Mouse (Mus musculus) CH12.LX (cell line): ENCODE results near the gene Crlf1. TPM values are rescaled to one million over a fixed set of nuclear protein-coding genes. Genes with fewer than 3 reads are reported as not detected.
"Not testable (repeated sequence)": the region's sequence is repeated elsewhere in the genome, so short reads cannot be mapped to it uniquely, and the experiment has no call there.

ENCODE experiments used
- DNase-seq: peaks from one replicate; pipeline ENCODE4 v3.0.0-alpha.2; 2013; ENCODE audit errors: extremely low read depth
- H3K27ac ChIP-seq: 2 replicates; pipeline ENCODE4 v1.5.1; 2012; ENCODE audit warnings: low read depth, mild to moderate bottlenecking, control low read depth, moderate library complexity; ENCODE audit not compliant: insufficient read depth
- H3K27me3 ChIP-seq: replicated peaks from 2 replicates; pipeline ENCODE3; 2012; ENCODE audit warnings: inconsistent platforms
- H3K36me3 ChIP-seq, 2 experiments: replicated peaks in 1 of 2; 2 replicates each; pipeline versions ENCODE3 to v1.6.1; 2012; ENCODE audit warnings: inconsistent platforms in 1 of 2, low read length in 1 of 2, mild to moderate bottlenecking in 1 of 2, mixed read lengths in 1 of 2, moderate library complexity in 1 of 2; ENCODE audit not compliant: control insufficient read depth in 1 of 2, insufficient read depth in 1 of 2
- H3K4me1 ChIP-seq, 2 experiments: 2 replicates each; pipeline ENCODE4 v1.6.1; 2012; ENCODE audit warnings: inconsistent platforms in 1 of 2, moderate library complexity in 1 of 2; ENCODE audit not compliant: insufficient read depth in 2 of 2, control insufficient read depth in 1 of 2
- H3K4me2 ChIP-seq: 2 replicates; pipeline ENCODE4 v1.6.1; 2012; ENCODE audit warnings: low read depth, mild to moderate bottlenecking, control low read depth; ENCODE audit not compliant: poor library complexity, insufficient read depth, severe bottlenecking
- H3K4me3 ChIP-seq, 3 experiments: fragments of 150-350 bp in 1 of 3; sonication (generic) in 1 of 3; replicated peaks in 1 of 3; 2 replicates each; pipeline versions ENCODE3 to v1.5.1; 2011 to 2012; ENCODE audit warnings: low read depth in 2 of 3, low read length in 2 of 3, mild to moderate bottlenecking in 2 of 3, moderate library complexity in 2 of 3, control low read depth in 1 of 3, improper control_type of control experiment in 1 of 3, inconsistent platforms in 1 of 3, mixed read lengths in 1 of 3; ENCODE audit not compliant: poor library complexity in 1 of 3
- H3K79me2 ChIP-seq: replicated peaks from 2 replicates; pipeline ENCODE4 v1.6.1; 2012; ENCODE audit warnings: mild to moderate bottlenecking, moderate library complexity; ENCODE audit not compliant: control insufficient read depth, poor library complexity, insufficient read depth, severe bottlenecking; ENCODE audit errors: extremely low read depth
- H3K9ac ChIP-seq: 2 replicates; pipeline ENCODE4 v1.6.1; 2012; ENCODE audit warnings: low read depth, mild to moderate bottlenecking, control low read depth, moderate library complexity; ENCODE audit not compliant: insufficient read depth
- H3K9me3 ChIP-seq: replicated peaks from 2 replicates; pipeline ENCODE3; 2012; ENCODE audit warnings: low read length, inconsistent platforms, mixed read lengths
- BHLHE40 ChIP-seq: IDR thresholded peaks from 2 replicates; pipeline ENCODE4 v1.6.1; 2011; ENCODE audit warnings: mild to moderate bottlenecking, low read depth, low read length, improper control_type of control experiment
- ETS1 ChIP-seq: conservative IDR thresholded peaks from 2 replicates; pipeline ENCODE4 v1.6.1; 2012; ENCODE audit warnings: low read depth, mild to moderate bottlenecking, inconsistent platforms, low read length, improper control_type of control experiment, moderate library complexity
- MYC ChIP-seq: IDR thresholded peaks from 2 replicates; pipeline ENCODE4 v1.6.1; 2011; ENCODE audit warnings: low read depth, mild to moderate bottlenecking, improper control_type of control experiment, low read length
- POLR2A ChIP-seq: IDR thresholded peaks from 2 replicates; pipeline ENCODE4 v1.6.1; 2011; ENCODE audit warnings: low read depth, mild to moderate bottlenecking, improper control_type of control experiment, low read length
- SIN3A ChIP-seq: IDR thresholded peaks from 2 replicates; pipeline ENCODE4 v1.6.1; 2012; ENCODE audit warnings: low read length, improper control_type of control experiment, inconsistent platforms
- SMC3 ChIP-seq: IDR thresholded peaks from 2 replicates; pipeline ENCODE4 v1.6.1; 2011; ENCODE audit warnings: low read depth, low read length, improper control_type of control experiment
- ZNF384 ChIP-seq: IDR thresholded peaks from 2 replicates; pipeline ENCODE4 v1.6.1; 2012; ENCODE audit warnings: low read depth, low read length, improper control_type of control experiment, inconsistent platforms
- dilution Hi-C: fragments of 300-500 bp; cut with MboI; formaldehyde crosslinking; loops from 2 replicates; pipeline ENCODE4 v1.14.3; 2020; ENCODE audit warnings: low sequenced_read_pairs; ENCODE audit not compliant: extremely low pct_unique_long_range_greater_than_20kb, extremely low pct_ligation_motif_present
- in situ Hi-C: fragments of 300-500 bp; cut with MboI; formaldehyde crosslinking; loops from 3 replicates; pipeline ENCODE4 v1.14.3; 2019; ENCODE audit warnings: low sequenced_read_pairs, low pct_ligation_motif_present, low pct_unique_long_range_greater_than_20kb, mixed read lengths
- polyA plus RNA-seq: library from polyadenylated mRNA; unstranded; fragments of >175 nt; gene quantifications from 2 replicates; pipeline ENCODE4 v1.2.1, GENCODE M21; 2012; ENCODE audit warnings: low read depth; ENCODE audit not compliant: insufficient read length
- total RNA-seq, 2 experiments: library from RNA; depleted of rRNA; stranded (reverse); fragments of 300-350 nt in 1 of 2; fragments of >200 nt in 1 of 2; gene quantifications; 2 replicates each; pipeline ENCODE4 v1.2.3; 2012 to 2014

Gene Crlf1
- total and polyA plus RNA-seq, 3 experiments: 0.42 to 1.1 (median 0.44) TPM

DNA sequence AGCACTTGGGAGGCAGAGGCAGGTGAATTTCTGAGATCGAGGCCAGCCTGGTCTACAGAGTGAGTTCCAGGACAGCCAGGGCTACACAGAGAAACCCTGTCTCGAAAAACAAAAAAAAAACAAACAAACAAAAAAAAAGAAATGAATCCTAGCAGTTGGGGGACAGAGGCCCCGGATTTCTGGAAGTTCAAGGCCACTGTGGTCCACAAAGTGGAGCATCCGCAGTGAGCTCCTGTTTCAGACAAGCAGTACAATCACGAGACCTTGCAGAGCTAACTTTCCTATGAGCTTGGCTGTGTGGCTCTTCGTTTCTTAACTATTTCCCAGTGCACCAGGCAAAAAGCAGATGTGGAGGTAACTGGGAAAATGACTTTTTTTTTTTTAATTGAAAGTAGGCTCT lies 18.2 kb downstream of the Crlf1 start:
- Histone ChIP-seq H3K9ac (peak overlapping the region; percentile 94), H3K4me3 (peak overlapping the region; percentile 83 to 98 (median 87)), H3K79me2 (peaks cover 46% of the 10 kb centered on the region), H3K36me3 (peaks cover 47 to 61% of the 10 kb centered on the region in 2 experiments), H3K4me2 (peak overlapping the region; percentile 57), H3K4me1 (peaks cover 24 to 49% of the 10 kb centered on the region in 2 experiments), H3K27ac (0 out of 2 replicates have a peak overlapping the region, but pooled peaks have one; percentile 88)
- H3K27me3 ChIP-seq, in situ Hi-C loops, H3K9me3 ChIP-seq, dilution Hi-C loops, DNase-seq: not testable (repeated sequence)
- TF ChIP-seq POLR2A: peak; percentile 23; the same call in 1 of the 2 replicates
- TF ChIP-seq BHLHE40: peak; percentile 72
- 0 out of 2 replicates have a peak, but pooled peaks have one; percentile 32 for TF ChIP-seq SIN3A

GRCm38 (mm10) chr8:70511770-70512169 lies 18.8 kb downstream of the Crlf1 start:
- H3K27me3 ChIP-seq: no peaks in the 10 kb centered on the region
- H3K4me2 ChIP-seq: peak overlapping the region; percentile 57
- H3K4me3 ChIP-seq: peak overlapping the region; percentile 36 to 98 (median 87)
- peaks cover 46% of the 10 kb centered on the region for H3K79me2 ChIP-seq
- peak overlapping the region; percentile 94 for H3K9ac ChIP-seq
- TF ChIP-seq MYC (no peak), SMC3 (no peak)
- in situ Hi-C loops: no loop called here
- DNase-seq: no peak
- peaks cover 24 to 49% of the 10 kb centered on the region in 2 experiments for H3K4me1 ChIP-seq
- peaks cover 52 to 66% of the 10 kb centered on the region in 2 experiments for H3K36me3 ChIP-seq
- no peaks in the 10 kb centered on the region for H3K9me3 ChIP-seq
- peak overlapping the region; percentile 27; the same call in 1 of the 2 replicates for H3K27ac ChIP-seq
- dilution Hi-C loops: no loop called here

GRCm38 (mm10) chr8:70512253-70512903 lies 19.4 kb downstream of the Crlf1 start:
- dilution Hi-C loops: no loop called here
- Histone ChIP-seq H3K9me3 (no peaks in the 10 kb centered on the region), H3K4me3 (peak overlapping the region in 2 of 3 experiments; percentile 87 to 98), H3K4me2 (peak overlapping the region; percentile 57), H3K9ac (peak overlapping the region; percentile 94), H3K4me1 (peaks cover 22 to 44% of the 10 kb centered on the region in 2 experiments), H3K79me2 (peaks cover 46% of the 10 kb centered on the region), H3K36me3 (peaks cover 51 to 64% of the 10 kb centered on the region in 2 experiments), H3K27me3 (no peaks in the 10 kb centered on the region), H3K27ac (peak overlapping the region; percentile 30; the same call in 1 of the 2 replicates)
- DNase-seq: peak; percentile 57
- TF ChIP-seq BHLHE40 (peak; percentile 66), ETS1 (no peak), ZNF384 (peak; percentile 62)
- in situ Hi-C loops: no loop called here
